Mouse (Mus musculus): ENCODE data around the gene Slc1a3. TPM values are rescaled to one million over a fixed set of nuclear protein-coding genes. Genes with fewer than 3 reads are reported as not detected.

Gene Slc1a3
- polyA plus RNA-seq, 1 experiment from 2014 or later, result 0.47 TPM

- Histone ChIP-seq H3K9ac (ENCODE audit: low read depth, low read length) (no peak overlapping the region), H3K27me3 (ENCODE audit: control insufficient read depth, insufficient read depth, low read depth, low read length) (no peaks in the 10 kb centered on the region), H3K4me3 (ENCODE audit: low read depth, low read length) (no peak overlapping the region), H3K27ac (ENCODE audit: low read length) (no peak overlapping the region), H3K4me2 (ENCODE audit: low read depth, low read length) (no peak overlapping the region), H3K36me3 (ENCODE audit: control insufficient read depth, insufficient read depth) (no peaks in the 10 kb centered on the region), H3K4me1 (ENCODE audit: control insufficient read depth, low read depth, low read length) (no peaks in the 10 kb centered on the region), H3K9me3 (replicated peaks; ENCODE audit: control insufficient read depth, low read length) (no peaks in the 10 kb centered on the region)
- no peak for ATAC-seq (ENCODE audit: low read depth)
- WGBS (ENCODE audit: insufficient replicate concordance), result 65% methylated on average over 4 of the region's 4 CpGs
Measured at GRCm38 (mm10) chr15:8675616-8676015, 34.9 kb downstream of the Slc1a3 start.

GRCm38 (mm10) chr15:8672532-8672931 lies 38.0 kb downstream of the Slc1a3 start:
- ATAC-seq (ENCODE audit: low read depth), result no peak
- Histone ChIP-seq H3K36me3 (ENCODE audit: control insufficient read depth, insufficient read depth) (no peaks in the 10 kb centered on the region), H3K4me3 (ENCODE audit: low read depth, low read length) (no peak overlapping the region), H3K9ac (ENCODE audit: low read depth, low read length) (no peak overlapping the region), H3K27ac (ENCODE audit: low read length) (no peak overlapping the region), H3K4me1 (ENCODE audit: control insufficient read depth, low read depth, low read length) (no peaks in the 10 kb centered on the region), H3K27me3 (ENCODE audit: control insufficient read depth, insufficient read depth, low read depth, low read length) (no peaks in the 10 kb centered on the region), H3K9me3 (replicated peaks; ENCODE audit: control insufficient read depth, low read length) (no peaks in the 10 kb centered on the region), H3K4me2 (ENCODE audit: low read depth, low read length) (no peak overlapping the region)
- WGBS (ENCODE audit: insufficient replicate concordance), result 61% methylated on average over 5 of the region's 5 CpGs

GRCm38 (mm10) chr15:8667849-8668522 lies 42.6 kb downstream of the Slc1a3 start:
- H3K9me3 ChIP-seq (replicated peaks; ENCODE audit: control insufficient read depth, low read length), result no peaks in the 10 kb centered on the region
- H3K4me1 ChIP-seq (ENCODE audit: control insufficient read depth, low read depth, low read length), result no peaks in the 10 kb centered on the region
- H3K4me3 ChIP-seq (ENCODE audit: low read depth, low read length), result no peak overlapping the region
- H3K27ac ChIP-seq (ENCODE audit: low read length), result no peak overlapping the region
- WGBS (ENCODE audit: insufficient replicate concordance), result 77% methylated on average over 25 of the region's 25 CpGs
- no peak overlapping the region for H3K9ac ChIP-seq (ENCODE audit: low read depth, low read length)
- no peak overlapping the region for H3K4me2 ChIP-seq (ENCODE audit: low read depth, low read length)
- H3K36me3 ChIP-seq (ENCODE audit: control insufficient read depth, insufficient read depth), result no peaks in the 10 kb centered on the region
- ATAC-seq (ENCODE audit: low read depth), result no peak
- no peaks in the 10 kb centered on the region; the same call in 1 of the 2 replicates for H3K27me3 ChIP-seq (ENCODE audit: control insufficient read depth, insufficient read depth, low read depth, low read length)

- H3K9ac ChIP-seq (ENCODE audit: low read depth, low read length), result no peak overlapping the region
- WGBS (ENCODE audit: insufficient replicate concordance), result 66% methylated on average over 15 of the region's 15 CpGs
- H3K27me3 ChIP-seq (ENCODE audit: control insufficient read depth, insufficient read depth, low read depth, low read length), result no peaks in the 10 kb centered on the region; the same call in 1 of the 2 replicates
- no peaks in the 10 kb centered on the region for H3K9me3 ChIP-seq (replicated peaks; ENCODE audit: control insufficient read depth, low read length)
- no peak for ATAC-seq (ENCODE audit: low read depth)
- H3K4me1 ChIP-seq (ENCODE audit: control insufficient read depth, low read depth, low read length), result peaks cover 3% of the 10 kb centered on the region; the same call in 1 of the 2 replicates
- no peak overlapping the region for H3K4me3 ChIP-seq (ENCODE audit: low read depth, low read length)
- H3K4me2 ChIP-seq (ENCODE audit: low read depth, low read length), result no peak overlapping the region
- no peak overlapping the region for H3K27ac ChIP-seq (ENCODE audit: low read length)
- H3K36me3 ChIP-seq (ENCODE audit: control insufficient read depth, insufficient read depth), result no peaks in the 10 kb centered on the region
Measured at GRCm38 (mm10) chr15:8665675-8666350, 44.8 kb downstream of the Slc1a3 start.

GRCm38 (mm10) chr15:8663348-8664099 lies 47.0 kb downstream of the Slc1a3 start:
- no peaks in the 10 kb centered on the region for H3K36me3 ChIP-seq (ENCODE audit: control insufficient read depth, insufficient read depth)
- H3K4me3 ChIP-seq (ENCODE audit: low read depth, low read length), result no peak overlapping the region
- whole genome bisulfite sequencing (ENCODE audit: insufficient replicate concordance), result 38% methylated on average over 17 of the region's 17 CpGs
- no peaks in the 10 kb centered on the region for H3K9me3 ChIP-seq (replicated peaks; ENCODE audit: control insufficient read depth, low read length)
- no peaks in the 10 kb centered on the region; the same call in 1 of the 2 replicates for H3K27me3 ChIP-seq (ENCODE audit: control insufficient read depth, insufficient read depth, low read depth, low read length)
- ATAC-seq (ENCODE audit: low read depth), result no peak
- no peak overlapping the region for H3K4me2 ChIP-seq (ENCODE audit: low read depth, low read length)
- H3K9ac ChIP-seq (ENCODE audit: low read depth, low read length), result no peak overlapping the region
- peaks cover 3% of the 10 kb centered on the region; the same call in 1 of the 2 replicates for H3K4me1 ChIP-seq (ENCODE audit: control insufficient read depth, low read depth, low read length)
- H3K27ac ChIP-seq (ENCODE audit: low read length), result no peak overlapping the region

GRCm38 (mm10) chr15:8661856-8662255 lies 48.7 kb downstream of the Slc1a3 start:
- 8% methylated on average over 6 of the region's 6 CpGs for WGBS (ENCODE audit: insufficient replicate concordance)
- 0 out of 2 replicates have a peak overlapping the region, but pooled peaks have one; percentile 8 for H3K4me2 ChIP-seq (ENCODE audit: low read depth, low read length)
- H3K27me3 ChIP-seq (ENCODE audit: control insufficient read depth, insufficient read depth, low read depth, low read length), result no peaks in the 10 kb centered on the region; the same call in 1 of the 2 replicates
- H3K36me3 ChIP-seq (ENCODE audit: control insufficient read depth, insufficient read depth), result no peaks in the 10 kb centered on the region
- no peak overlapping the region for H3K9ac ChIP-seq (ENCODE audit: low read depth, low read length)
- H3K4me1 ChIP-seq (ENCODE audit: control insufficient read depth, low read depth, low read length), result peaks cover 3% of the 10 kb centered on the region; the same call in 1 of the 2 replicates
- H3K4me3 ChIP-seq (ENCODE audit: low read depth, low read length), result no peak overlapping the region
- peak; percentile 53 for ATAC-seq (ENCODE audit: low read depth)
- H3K27ac ChIP-seq (ENCODE audit: low read length), result no peak overlapping the region
- H3K9me3 ChIP-seq (replicated peaks; ENCODE audit: control insufficient read depth, low read length), result no peaks in the 10 kb centered on the region

GRCm38 (mm10) chr15:8659977-8660376 lies 50.6 kb downstream of the Slc1a3 start:
- no peak for ATAC-seq (ENCODE audit: low read depth)
- WGBS (ENCODE audit: insufficient replicate concordance), result 71% methylated on average over 4 of the region's 4 CpGs
- H3K36me3 ChIP-seq (ENCODE audit: control insufficient read depth, insufficient read depth), result no peaks in the 10 kb centered on the region

GRCm38 (mm10) chr15:8659483-8659971 lies 51.0 kb downstream of the Slc1a3 start:
- Histone ChIP-seq H3K27me3 (ENCODE audit: control insufficient read depth, insufficient read depth, low read depth, low read length) (no peaks in the 10 kb centered on the region; the same call in 1 of the 2 replicates), H3K27ac (ENCODE audit: low read length) (no peak overlapping the region), H3K9me3 (replicated peaks; ENCODE audit: control insufficient read depth, low read length) (no peaks in the 10 kb centered on the region), H3K36me3 (ENCODE audit: control insufficient read depth, insufficient read depth) (no peaks in the 10 kb centered on the region), H3K4me3 (ENCODE audit: low read depth, low read length) (no peak overlapping the region), H3K4me1 (ENCODE audit: control insufficient read depth, low read depth, low read length) (peaks cover 3% of the 10 kb centered on the region; the same call in 1 of the 2 replicates), H3K4me2 (ENCODE audit: low read depth, low read length) (no peak overlapping the region), H3K9ac (ENCODE audit: low read depth, low read length) (no peak overlapping the region)
- no peak for ATAC-seq (ENCODE audit: low read depth)
- 50% methylated on average over 8 of the region's 8 CpGs for WGBS (ENCODE audit: insufficient replicate concordance)

More at GRCm38 (mm10) chr15:8659977-8660376, 50.6 kb downstream of the Slc1a3 start:
- H3K4me1 ChIP-seq (ENCODE audit: control insufficient read depth, low read depth, low read length), result peaks cover 3% of the 10 kb centered on the region; the same call in 1 of the 2 replicates
- no peak overlapping the region for H3K4me2 ChIP-seq (ENCODE audit: low read depth, low read length)
- no peaks in the 10 kb centered on the region for H3K9me3 ChIP-seq (replicated peaks; ENCODE audit: control insufficient read depth, low read length)
- no peak overlapping the region for H3K27ac ChIP-seq (ENCODE audit: low read length)
- no peaks in the 10 kb centered on the region; the same call in 1 of the 2 replicates for H3K27me3 ChIP-seq (ENCODE audit: control insufficient read depth, insufficient read depth, low read depth, low read length)
- no peak overlapping the region for H3K4me3 ChIP-seq (ENCODE audit: low read depth, low read length)
- no peak overlapping the region for H3K9ac ChIP-seq (ENCODE audit: low read depth, low read length)
